Mouse (Mus musculus): Measurements from ENCODE around the gene Crygd.

Gene Crygd

DNA sequence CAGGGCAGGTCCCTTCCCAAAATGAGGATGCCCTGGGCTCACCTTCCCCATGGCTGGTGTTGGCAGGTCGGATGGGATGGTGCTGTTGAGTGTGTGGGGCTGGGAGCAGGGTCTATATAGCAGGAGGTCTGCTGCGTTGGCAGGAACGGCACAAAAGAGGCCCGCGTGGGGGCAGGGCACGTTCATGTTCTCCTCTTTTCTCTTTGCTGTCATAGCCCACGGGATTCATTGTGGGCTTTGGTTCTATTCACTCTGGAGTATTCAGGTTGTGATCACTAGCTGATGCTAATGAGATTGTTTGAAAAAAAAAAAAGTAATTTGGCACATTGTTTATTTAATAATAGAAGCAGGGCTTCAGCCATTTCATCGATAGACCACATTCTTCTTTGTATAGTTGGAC is at the start of gene Crygd:
Crygd (minus strand) TSS at position 101 of the 400 bp plus-strand sequence.
- WGBS, result 47% methylated on average over 8 of the region's 8 CpGs

DNA sequence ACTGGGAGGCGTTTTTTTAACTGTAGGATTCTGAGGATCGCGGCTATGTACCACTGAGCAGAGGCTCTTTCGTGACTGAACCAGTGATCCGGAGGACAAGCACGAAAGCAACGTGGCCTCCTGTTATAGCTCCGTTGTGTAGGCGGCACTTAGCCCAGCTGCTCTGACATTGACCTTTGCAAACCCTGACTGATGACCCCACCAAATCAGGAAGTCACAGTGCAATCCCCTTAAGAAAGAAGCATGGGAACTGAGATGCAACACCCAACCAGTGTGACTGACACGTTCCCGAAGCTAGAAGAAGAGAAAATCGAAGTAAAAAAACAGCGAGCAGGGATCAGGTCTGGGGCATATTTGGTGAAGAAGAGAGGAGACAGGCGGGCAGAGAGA is 49.5 kb upstream of the Crygd start:
- WGBS, result 65% methylated on average over 14 of the region's 14 CpGs

DNA sequence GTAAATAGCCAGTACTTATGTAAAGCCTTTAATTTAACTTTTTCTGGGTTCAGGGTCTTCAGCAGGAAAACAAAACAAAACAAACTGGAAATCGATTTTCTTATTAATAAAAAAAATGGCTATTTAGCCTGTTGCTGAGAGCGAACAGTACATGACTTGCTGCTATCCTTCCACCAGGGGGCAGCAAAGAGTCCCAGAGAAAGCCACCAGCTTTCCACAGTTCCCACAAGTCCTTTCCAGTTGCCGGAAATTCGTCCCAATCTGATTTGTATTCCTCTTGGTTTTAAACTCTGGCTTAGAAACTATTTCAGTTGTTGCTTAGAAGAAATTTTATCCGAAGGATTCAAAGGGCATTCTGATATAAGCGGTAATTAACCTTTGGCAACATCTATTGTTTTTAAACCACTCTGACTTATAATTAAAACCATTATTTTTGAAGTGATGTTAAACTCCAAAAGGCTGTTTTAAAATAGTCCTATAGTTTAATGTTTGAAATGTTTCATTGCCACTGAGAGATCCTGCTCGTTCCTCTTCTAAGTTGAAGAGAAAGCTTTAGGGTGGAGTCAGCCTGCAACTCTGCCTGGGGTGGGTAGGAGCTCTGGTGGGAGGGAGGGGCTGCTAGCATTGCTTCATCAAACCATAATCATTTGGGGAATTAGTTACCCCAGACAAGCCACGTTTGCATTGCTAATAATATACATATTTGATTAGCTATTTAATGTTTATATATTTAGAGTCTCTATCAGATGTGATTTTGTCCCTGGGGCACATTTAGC is 49.0 kb upstream of the Crygd start:
- 6% methylated on average over 8 of the region's 8 CpGs for whole genome bisulfite sequencing

DNA sequence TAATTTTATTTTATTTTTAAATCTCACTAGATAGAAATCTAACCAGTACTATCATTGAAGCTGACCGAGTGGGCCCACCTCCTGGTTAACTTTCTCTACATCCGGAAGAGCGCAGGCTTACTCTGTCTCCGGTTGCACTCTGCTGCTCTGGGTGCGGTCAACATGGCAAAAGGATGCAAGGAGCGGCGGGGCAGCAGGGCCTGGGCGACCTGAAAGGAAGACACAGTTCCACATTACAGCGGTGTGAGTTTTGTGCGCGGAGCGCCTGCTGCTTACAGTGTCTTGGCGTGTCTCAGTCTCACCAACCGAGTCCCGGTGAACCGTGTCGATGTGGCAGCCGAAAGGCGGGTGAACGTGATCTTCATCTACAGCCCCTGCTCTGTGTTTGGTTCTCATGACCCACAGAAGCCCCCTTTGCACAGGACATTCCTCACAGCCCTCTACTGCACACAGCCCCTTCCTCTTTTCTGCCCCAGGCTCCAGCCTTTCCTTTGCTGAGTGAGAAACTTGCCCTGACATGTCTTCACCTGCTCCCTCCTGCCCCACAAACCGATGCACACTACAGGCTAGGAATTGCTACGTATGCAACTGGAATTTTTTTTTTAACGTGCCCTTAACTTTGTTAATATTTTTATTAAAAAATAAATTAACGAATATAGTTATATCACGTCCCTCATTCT is 46.6 kb upstream of the Crygd start:
- 85% methylated on average over 25 of the region's 25 CpGs for WGBS

DNA sequence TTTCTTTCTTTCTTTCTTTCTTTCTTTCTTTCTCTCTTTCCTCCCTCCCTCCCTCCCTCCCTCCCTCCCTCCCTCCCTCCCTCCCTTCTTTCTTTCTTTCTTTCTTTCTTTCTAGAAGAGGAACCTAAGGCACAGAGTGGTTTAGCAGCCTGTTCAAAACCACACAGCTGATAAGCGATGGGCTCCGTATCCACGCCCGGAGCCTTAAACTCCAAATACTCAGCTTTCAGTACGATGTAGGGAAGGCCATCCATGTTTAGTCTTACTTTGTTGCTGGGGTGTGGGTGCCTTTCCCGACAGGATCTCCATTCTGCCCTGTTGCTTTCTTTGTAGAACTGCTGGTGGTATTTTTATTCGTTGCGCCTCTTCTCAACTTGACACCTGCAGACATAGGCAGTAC is 45.9 kb upstream of the Crygd start:
- 89% methylated on average over 8 of the region's 8 CpGs for WGBS

DNA sequence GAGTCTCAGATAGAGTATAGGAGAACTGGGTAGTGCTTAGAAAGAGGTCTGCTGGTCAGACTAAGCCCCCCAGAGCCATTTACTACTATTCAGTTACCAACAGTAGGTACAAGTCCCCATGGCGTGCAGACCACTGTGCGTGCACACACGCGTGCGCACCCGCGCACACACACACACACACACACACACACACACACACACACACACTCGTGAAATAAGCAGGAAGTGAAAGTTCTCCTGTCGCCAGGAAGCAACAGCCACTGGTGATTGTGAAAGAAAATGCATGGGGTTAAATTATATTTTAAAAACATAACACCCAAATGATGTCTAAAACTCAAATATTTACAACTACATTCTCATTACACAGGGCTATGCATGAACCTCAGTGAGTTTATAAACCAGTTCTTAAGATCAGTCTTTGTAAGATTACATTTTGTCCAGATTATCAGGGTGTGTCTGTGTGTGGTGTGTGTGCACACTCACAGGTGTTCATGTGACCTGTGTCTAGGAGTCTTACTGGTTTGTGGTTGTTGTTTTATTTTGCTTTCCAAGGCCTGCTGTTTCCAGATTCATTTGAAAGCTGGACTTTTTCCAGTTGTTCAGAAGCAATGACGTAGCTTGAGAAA is 44.5 kb upstream of the Crygd start:
- WGBS, result 93% methylated on average over 10 of the region's 10 CpGs

DNA sequence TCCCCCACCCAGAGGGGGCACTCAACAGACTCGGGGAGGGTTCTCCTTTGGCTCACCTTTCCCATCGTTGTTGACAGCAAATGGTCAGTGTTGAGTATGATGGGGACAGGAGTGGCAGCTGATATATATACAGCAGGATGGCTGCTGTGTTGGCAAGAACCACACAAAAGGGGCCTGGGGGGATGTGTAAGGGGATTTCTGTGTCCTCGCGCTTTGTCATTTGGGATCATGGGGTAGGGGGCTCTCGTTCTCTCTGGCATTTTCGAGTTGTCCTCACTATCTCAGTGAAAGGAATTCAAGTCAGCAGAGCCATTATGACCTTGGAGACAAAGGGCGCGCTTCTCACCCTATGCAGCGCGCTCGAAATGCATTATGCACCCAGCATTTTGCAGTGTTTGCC is 40.0 kb upstream of the Crygd start, which contains the start of gene Cryga:
Cryga (minus strand) TSS at position 101 of the 400 bp plus-strand sequence.
- WGBS, result 93% methylated on average over 11 of the region's 11 CpGs

DNA sequence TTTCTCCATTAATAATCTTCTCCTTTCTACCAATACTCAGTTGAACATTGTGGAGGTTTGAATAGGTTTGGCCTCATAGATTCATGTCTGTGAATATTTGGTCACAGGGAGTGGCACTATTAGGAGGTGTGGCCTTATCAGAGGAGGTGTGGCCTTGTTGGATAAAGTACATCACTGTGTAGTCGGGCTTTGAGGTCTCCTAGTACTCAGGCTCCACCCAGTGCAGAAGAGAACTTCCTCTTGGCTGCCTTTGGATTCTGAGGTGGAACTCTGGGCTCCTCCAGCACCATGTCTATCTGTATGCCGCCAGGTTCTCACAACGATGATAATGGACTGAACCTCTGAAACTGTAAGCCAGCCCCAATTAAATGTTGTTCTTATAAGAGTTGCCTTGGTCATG is 33.7 kb upstream of the Crygd start:
- 86% methylated on average over 3 of the region's 3 CpGs for WGBS

DNA sequence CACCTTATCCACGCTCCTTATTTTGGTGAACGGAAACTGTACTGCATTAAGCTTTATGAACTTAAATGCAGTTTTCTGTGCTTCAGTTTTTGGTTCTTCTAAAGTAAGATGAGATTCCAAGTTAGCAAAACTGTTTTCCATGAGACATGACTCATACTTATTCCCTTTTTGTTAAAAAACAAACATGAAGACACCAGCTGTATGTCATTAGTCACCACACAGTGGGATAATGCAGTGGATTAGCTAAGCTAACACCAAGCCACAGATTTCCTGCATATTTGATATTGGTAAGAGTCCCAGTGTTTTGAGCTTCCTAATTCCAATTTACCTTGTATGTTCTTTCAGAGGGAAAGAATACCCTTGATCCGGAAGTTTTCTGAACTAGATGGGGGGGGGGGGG is 28.3 kb upstream of the Crygd start:
- WGBS, result 65% methylated on average over 3 of the region's 3 CpGs

DNA sequence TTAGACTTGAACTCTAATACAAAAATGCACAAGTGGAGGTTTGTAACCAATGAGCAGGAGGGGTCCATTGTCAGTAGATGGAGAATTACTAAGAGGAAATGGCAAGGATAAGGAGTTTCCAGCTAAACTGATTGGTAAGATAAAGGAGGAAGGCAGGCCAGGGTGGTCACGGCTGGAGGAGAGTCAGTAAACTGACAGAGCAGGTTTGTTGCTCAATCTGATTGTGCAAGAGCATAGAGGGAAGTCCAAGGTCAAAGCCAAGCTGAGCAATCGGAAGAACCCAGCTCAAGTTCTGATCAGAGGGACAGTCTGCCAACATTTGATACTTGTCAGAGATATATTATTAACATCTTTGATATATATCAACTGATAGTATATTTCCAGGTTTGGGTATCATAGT is 27.1 kb upstream of the Crygd start:
- WGBS, result 78% methylated on average over 2 of the region's 2 CpGs

DNA sequence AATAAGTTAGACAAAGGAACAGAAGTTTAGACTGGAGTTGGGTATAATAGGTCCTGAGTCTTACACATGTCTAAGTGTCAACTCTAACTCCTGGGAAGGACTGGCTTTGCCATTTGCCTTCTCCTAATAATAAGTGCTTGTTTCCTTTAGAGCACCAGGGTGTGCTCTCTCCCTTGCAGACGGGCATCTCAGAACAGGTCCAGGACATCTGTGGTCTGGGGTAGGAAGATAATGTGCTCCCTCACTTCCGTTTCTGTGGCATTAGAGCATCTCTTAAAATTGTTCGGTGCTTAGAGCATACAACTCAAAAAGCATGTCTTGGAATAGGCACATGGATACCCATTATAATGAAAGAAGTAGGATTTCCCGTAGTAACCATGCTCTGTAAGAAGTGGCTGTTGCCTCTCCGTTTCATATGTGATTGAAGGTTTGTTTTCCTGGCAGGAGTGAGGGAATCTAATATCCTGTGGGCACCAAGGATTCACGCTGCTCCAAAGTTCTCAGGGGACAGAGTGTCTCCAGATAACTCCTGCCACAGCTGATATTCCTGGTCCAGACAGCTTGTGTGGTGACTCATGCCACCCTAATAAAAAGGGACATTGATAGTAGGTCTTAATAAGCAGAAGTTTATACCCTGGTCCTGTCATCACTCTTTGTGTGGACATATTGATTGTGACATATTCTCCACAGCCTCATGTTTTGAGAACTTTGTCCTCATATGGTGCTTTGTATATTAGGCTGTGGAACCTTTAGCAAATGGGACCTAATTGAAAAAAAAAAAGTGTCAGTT is 25.5 kb upstream of the Crygd start:
- 80% methylated on average over 6 of the region's 6 CpGs for WGBS

DNA sequence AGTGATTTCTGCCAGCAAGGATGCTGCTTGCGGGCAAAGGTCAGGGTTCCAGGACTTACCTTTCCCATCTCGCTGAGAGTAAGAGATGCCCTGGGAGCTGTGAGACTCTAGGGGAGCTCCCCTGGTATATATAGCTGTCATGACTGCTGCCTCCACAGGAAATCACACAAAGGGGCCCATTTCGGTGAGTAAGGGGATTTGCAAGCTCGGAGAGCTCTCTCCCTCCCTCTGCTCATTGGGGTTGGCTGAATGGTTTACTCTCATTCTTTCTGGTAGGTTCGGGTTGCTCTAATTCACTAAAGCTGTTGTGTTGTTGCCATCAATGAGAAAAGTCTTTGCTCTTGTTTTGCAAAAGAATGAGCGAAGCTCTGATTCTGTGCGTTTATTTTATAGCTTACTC is 18.9 kb upstream of the Crygd start, which contains the start of gene Crygb:
Crygb (minus strand) TSS at position 101 of the 400 bp plus-strand sequence.
- WGBS, result 54% methylated on average over 7 of the region's 7 CpGs

DNA sequence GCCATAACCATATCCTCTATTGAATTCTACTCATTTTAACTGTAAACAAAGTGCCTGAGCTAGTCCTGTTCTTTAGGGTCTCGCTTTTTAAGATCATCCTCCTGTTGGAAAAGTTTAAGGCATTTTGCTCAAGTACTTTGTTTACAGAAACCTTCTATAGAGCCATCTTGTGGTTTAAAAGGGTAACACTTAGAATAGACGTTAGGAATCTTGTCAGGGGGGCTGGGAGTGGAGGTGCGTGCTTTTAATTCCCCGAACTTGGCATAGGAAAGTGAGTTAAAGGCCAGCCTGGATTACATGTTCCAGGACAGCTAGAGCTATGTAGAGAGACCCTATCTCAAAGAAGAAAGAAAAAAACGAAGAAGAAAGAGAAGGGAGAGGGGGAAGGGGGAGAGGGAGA is 12.4 kb upstream of the Crygd start:
- 9% methylated on average over 5 of the region's 5 CpGs for WGBS

DNA sequence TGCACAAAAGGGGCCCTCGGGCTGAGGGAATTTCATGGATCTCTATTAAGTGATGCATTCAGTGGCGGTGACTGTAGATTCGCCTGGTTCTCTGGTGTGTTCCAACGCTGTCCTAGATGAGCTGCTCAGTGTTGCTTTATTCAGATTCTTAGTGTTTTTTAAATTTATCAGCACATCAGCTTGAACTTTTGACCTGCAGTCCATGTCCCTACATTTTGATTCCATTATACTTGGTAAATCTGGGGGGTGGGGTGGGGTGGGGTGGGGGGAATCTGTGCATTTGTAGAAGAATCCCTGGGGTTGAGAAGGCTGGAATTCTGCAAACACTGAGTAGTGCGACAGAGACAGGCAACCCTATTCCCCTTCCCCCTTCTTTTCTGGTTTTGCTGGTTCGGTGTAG is 10.3 kb upstream of the Crygd start, which contains the start of gene Crygc:
Crygc (minus strand) TSS at position 101 of the 400 bp plus-strand sequence.
- WGBS, result 77% methylated on average over 6 of the region's 6 CpGs

DNA sequence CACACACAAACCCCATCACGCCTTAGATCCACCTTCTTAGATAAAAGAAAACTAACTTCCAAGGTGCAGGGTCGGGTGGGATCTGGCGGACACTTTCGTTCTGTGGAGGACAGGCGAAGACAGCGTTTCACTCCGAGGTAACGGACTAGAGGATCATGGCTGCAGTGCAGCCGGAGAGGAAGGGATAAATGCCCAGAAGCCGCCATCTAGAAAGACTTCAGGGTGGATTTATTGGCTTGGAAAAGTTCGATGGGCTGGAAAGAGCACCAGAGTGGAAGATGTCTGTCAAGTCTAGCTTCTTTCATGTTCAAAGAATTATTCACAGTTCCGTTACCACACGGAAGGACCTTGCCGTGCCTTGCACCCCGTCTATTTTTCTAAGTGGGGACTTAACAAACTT is 949 bp upstream of the Crygd start:
- 82% methylated on average over 15 of the region's 15 CpGs for WGBS

DNA sequence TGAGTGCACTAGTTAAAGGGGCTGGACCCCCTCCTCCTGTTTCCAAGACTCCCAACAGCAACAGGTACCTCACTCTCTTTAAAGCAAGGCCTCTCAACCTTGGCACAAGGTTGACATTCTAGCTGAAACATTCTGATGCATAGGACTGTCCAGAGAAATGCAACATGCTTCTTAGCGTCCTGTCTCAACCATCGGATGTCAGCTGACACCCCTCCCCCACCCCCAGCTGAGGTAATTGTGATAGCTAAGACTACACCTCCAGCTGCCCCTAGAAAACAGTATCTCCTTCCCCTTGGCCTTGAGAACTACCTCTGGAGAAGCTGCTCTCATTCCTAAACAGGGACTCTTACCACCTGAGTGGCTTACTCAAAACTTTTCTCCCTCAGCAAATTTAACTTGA is 11.1 kb downstream of the Crygd start:
- WGBS, result 44% methylated on average over 2 of the region's 2 CpGs

DNA sequence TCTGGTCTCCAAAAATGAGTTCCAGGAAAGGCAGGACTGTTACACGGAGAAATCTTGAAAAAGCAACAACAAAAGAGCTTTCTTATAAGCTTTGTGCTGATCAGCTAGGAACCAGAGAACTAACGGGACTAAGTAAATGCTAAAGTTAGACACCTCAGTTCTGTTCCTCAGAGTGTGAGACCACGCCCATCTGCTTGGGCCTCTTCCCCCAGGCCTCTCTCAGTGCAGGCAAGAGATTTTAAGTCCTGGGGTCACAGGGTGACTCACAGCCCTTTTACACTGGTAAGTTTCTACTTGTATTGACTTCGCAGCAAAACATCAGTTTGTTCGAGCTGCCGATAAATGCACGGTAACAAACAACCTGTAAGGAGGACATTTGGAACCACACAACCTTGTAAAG is 11.6 kb downstream of the Crygd start:
- 77% methylated on average over 7 of the region's 7 CpGs for WGBS

DNA sequence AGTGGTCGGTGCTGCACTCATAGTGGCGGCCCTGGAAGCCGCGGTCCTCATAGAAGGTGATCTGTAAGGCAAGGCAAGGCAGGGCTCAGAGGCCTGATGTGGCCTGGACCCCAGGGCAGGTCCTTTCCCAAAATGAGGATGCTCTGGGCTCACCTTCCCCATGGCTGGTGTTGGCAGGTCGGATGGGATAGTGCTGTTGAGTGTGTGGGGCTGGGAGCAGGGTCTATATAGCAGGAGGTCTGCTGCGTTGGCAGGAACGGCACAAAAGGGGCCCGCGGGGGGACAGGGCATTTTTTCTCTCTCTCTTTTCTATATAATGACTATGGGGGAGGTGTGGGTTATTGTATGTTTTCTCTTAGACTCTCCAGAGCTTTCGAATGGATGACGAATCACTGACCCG is 12.3 kb downstream of the Crygd start, which contains the start of gene Cryge:
Cryge (minus strand) TSS at position 198 of the 400 bp plus-strand sequence.
- whole genome bisulfite sequencing, result 74% methylated on average over 8 of the region's 12 CpGs

DNA sequence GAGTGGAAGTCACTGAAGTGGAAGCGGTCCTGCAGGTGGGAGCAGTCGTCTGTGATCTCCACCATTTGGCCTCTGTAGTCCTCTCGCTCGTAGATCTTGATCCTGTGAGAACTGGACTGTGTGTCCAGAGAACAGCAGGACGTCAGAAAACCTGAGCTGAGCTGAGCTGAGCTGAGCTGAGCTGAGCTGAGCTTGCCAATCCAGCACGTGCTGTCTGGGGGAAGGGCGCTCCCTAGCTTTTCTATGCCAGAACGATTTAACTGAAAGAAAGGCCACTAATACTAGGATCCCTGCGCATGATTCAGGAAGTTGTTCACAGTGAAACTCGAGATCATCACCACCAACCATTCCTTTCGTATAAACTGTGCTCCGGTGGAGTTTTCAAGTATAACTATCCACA is 14.5 kb downstream of the Crygd start:
- WGBS, result 53% methylated on average over 12 of the region's 12 CpGs

DNA sequence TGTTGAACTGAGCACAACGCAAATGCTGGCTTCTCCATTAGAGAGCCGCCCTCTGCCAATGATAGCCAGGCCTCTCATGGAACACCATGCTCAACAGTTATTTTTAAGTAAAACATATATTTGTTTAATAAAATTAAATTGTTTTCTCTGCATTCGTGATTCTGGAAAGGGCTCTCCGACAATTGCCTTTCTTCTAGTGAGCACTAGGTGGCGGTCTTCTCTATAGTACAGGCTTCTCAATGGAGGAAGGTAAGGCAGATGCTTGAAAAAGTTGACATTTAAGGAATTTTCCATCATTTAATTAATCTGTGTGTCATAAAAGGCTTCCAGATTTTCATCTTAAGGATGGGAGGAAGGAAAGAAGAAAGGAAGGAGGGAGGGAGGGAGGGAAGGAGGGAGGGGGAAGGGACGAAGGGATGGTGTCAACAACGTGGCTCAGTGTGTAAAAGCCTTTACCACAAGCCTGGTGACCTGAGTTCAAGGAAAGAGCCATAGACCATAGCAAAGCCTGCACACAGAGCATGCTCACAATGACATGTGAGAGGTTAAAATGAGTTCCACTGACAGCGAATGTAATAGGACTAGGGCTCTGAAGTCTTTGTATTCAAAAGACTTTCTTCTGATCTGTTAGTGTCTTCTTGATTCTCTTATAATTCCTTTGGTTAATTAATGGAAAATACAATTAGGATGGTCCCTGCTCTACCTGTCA is 16.7 kb downstream of the Crygd start:
- 35% methylated on average over 8 of the region's 8 CpGs for WGBS

DNA sequence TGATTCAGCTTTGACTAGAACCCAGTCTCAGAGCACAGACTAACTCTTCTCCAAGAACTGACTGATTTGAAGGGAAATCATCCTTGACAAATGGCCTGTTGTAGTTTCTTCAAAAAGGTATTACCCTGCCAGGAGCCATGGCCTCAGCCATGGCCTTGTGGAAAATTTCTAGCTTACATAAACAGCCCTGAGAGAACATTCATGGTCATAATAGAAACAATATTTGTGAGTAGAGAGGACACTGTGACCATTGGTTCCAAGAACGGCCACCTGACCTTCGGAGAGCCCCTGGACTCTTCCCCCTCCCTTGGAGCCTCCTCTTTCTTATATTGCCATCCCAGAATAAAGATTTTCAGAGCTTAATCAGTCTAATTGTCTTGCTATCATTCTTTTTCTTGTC is 19.8 kb downstream of the Crygd start:
- 84% methylated on average over 2 of the region's 2 CpGs for WGBS

Data from cerebral cortex, adult 2 months (tissue).